Mouse (Mus musculus) bone marrow, adult 2 months (tissue): Measurements from ENCODE around the gene Acadsb. TPM values are rescaled to one million over a fixed set of nuclear protein-coding genes. Genes with fewer than 3 reads are reported as not detected.
"Not testable (repeated sequence)": the region's sequence is repeated elsewhere in the genome, so short reads cannot be mapped to it uniquely, and the experiment has no call there.

Source experiments
- H3K27ac ChIP-seq: fragments of 200-500 bp; 2 replicates; pipeline ENCODE4 v1.5.1; 2012; ENCODE audit warnings: low read depth, mild to moderate bottlenecking, control low read depth, inconsistent platforms, low read length; ENCODE audit not compliant: control insufficient read depth, poor library complexity, insufficient read depth
- H3K4me1 ChIP-seq: fragments of 200-500 bp; 2 replicates; pipeline ENCODE4 v1.6.1; 2011; ENCODE audit warnings: low read length; ENCODE audit not compliant: control insufficient read depth, insufficient read depth
- H3K4me3 ChIP-seq: fragments of 200-500 bp; replicated peaks from 2 replicates; pipeline ENCODE3; 2011; ENCODE audit warnings: mild to moderate bottlenecking, low read depth, low read length, control low read depth; ENCODE audit not compliant: control insufficient read depth
- CTCF ChIP-seq: fragments of 200-500 bp; IDR thresholded peaks from 2 replicates; pipeline ENCODE4 v1.5.1; 2011; ENCODE audit warnings: low read length, control low read depth; ENCODE audit not compliant: control insufficient read depth, insufficient read depth
- POLR2A ChIP-seq: fragments of 200-500 bp; IDR thresholded peaks from 2 replicates; pipeline ENCODE4 v1.6.1; 2011; ENCODE audit warnings: low read depth, mild to moderate bottlenecking, control low read depth, low read length, borderline replicate concordance; ENCODE audit not compliant: control insufficient read depth
- WGBS: fragments of 180-500 bp; shearing (Covaris S2); methylation state at CpG from one replicate; pipeline ENCODE4 v1.1.7; 2018; 5-methylcytosine and 5-hydroxymethylcytosine counted together
- polyA plus RNA-seq: library from polyadenylated mRNA; stranded (reverse); fragments of >200 nt; gene quantifications from 2 replicates; pipeline ENCODE4 v1.2.4, GENCODE M21; 2011; ENCODE audit warnings: low replicate concordance; ENCODE audit not compliant: missing spikeins, insufficient read depth, insufficient read length

Gene Acadsb
- polyA plus RNA-seq, result 7.3 and 18.2 TPM in 2 replicates

- peak within 1 kb of the TSS; percentile 76 for H3K27ac ChIP-seq
- TF ChIP-seq CTCF (no peak), POLR2A (peak; percentile 74; the same call in 1 of the 2 replicates)
- H3K4me1 ChIP-seq, result no peaks in the 10 kb centered on the region; the same call in 1 of the 2 replicates
- WGBS, result under 1% methylated on average over 42 of the region's 42 CpGs
- H3K4me3 ChIP-seq, result peak within 1 kb of the TSS; percentile 77
Measured at GRCm38 (mm10) chr7:131410416-131411058, at the start of gene Acadsb, which contains the start of gene Ikzf5. Gene Acadsb, plus strand, starts transcription at chr7:131410601. Gene Ikzf5, minus strand, starts transcription at chr7:131410521.

- Histone ChIP-seq H3K27ac (peak overlapping the region; percentile 94), H3K4me1 (no peaks in the 10 kb centered on the region), H3K4me3 (peak overlapping the region; percentile 100)
- TF ChIP-seq POLR2A (no peak), CTCF (no peak)
- under 1% methylated on average over 35 of the region's 35 CpGs for WGBS
Measured at GRCm38 (mm10) chr7:131362269-131362614, 48.2 kb upstream of the Acadsb start.

GRCm38 (mm10) chr7:131362615-131363300, 47.6 kb upstream of the Acadsb start, which contains the start of gene 2310057M21Rik:
Gene 2310057M21Rik, minus strand, starts transcription at chr7:131362759.
- TF ChIP-seq CTCF (no peak), POLR2A (peak; percentile 43; the same call in 1 of the 2 replicates)
- Histone ChIP-seq H3K4me1 (no peaks in the 10 kb centered on the region), H3K4me3 (peak within 1 kb of the TSS; percentile 100), H3K27ac (peak within 1 kb of the TSS; percentile 94)
- under 1% methylated on average over 55 of the region's 55 CpGs for WGBS

- WGBS, result 94% methylated on average over 8 of the region's 8 CpGs
- no peak overlapping the region for H3K27ac ChIP-seq
- TF ChIP-seq CTCF, result no peak
- TF ChIP-seq POLR2A, result no peak
Measured at GRCm38 (mm10) chr7:131364131-131364530, 46.3 kb upstream of the Acadsb start.

GRCm38 (mm10) chr7:131370648-131371469, 39.5 kb upstream of the Acadsb start, which contains the start of gene Pstk:
Gene Pstk, plus strand, starts transcription at chr7:131371141.
- Histone ChIP-seq H3K4me1 (no peaks in the 10 kb centered on the region; the same call in 1 of the 2 replicates), H3K27ac (peak within 1 kb of the TSS; percentile 75), H3K4me3 (peak within 1 kb of the TSS; percentile 78)
- 1% methylated on average over 47 of the region's 47 CpGs for WGBS
- TF ChIP-seq POLR2A, result peak; percentile 66; the same call in 1 of the 2 replicates
- peak; percentile 93 for TF ChIP-seq CTCF

More at GRCm38 (mm10) chr7:131364131-131364530, 46.3 kb upstream of the Acadsb start:
- H3K4me1 ChIP-seq, result no peaks in the 10 kb centered on the region
- H3K4me3 ChIP-seq, result no peak overlapping the region

- WGBS, result 7% methylated on average over 9 of the region's 9 CpGs
- peak overlapping the region; percentile 75 for H3K27ac ChIP-seq
- H3K4me3 ChIP-seq, result peak overlapping the region; percentile 78
- H3K4me1 ChIP-seq, result no peaks in the 10 kb centered on the region; the same call in 1 of the 2 replicates
- TF ChIP-seq CTCF (no peak), POLR2A (no peak)
Measured at GRCm38 (mm10) chr7:131371470-131371860, 38.9 kb upstream of the Acadsb start.

GRCm38 (mm10) chr7:131371880-131372651, 38.3 kb upstream of the Acadsb start:
- WGBS, result 28% methylated on average over 9 of the region's 9 CpGs

GRCm38 (mm10) chr7:131391761-131392160, 18.6 kb upstream of the Acadsb start:
- H3K4me3 ChIP-seq, H3K4me1 ChIP-seq, H3K27ac ChIP-seq: not testable (repeated sequence)
- WGBS, result 90% methylated on average over 7 of the region's 7 CpGs

More at GRCm38 (mm10) chr7:131371880-131372651, 38.3 kb upstream of the Acadsb start:
- no peak for TF ChIP-seq POLR2A
- no peak for TF ChIP-seq CTCF
- Histone ChIP-seq H3K4me3 (no peak overlapping the region), H3K4me1 (no peaks in the 10 kb centered on the region; the same call in 1 of the 2 replicates), H3K27ac (no peak overlapping the region)
